Mouse (Mus musculus): ENCODE results near the gene Dus2. TPM values are rescaled to one million over a fixed set of nuclear protein-coding genes. Genes with fewer than 3 reads are reported as not detected.

Dus2 gene
- polyA plus RNA-seq, 1 experiment, result 30.4 TPM

DNA sequence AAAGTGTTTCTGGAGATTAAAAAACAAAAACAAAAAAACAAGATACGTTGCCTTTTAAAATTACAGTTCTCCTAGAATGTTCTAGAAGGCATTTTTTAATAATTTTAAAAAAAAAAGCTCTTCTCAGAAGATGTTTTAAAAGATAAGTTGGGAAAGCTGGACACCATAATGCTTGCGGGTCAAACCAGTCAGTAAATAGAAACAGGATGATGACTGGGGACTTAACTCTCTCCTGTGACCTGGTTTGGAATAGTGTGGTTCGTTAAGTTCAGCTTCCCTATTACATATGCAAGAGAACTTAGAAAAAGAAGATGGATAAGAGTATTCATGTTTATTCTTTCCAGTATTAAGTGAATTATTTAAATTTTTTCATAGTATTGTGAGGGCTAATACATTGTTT is 69.4 kb downstream of the Dus2 start:
- Histone ChIP-seq H3ac (ENCODE audit: control insufficient read depth, insufficient read length) (peak overlapping the region; percentile 26), H3K4me3 (peak overlapping the region; percentile 63), H3K4me2 (ENCODE audit: low read depth) (peak overlapping the region; percentile 77)

DNA sequence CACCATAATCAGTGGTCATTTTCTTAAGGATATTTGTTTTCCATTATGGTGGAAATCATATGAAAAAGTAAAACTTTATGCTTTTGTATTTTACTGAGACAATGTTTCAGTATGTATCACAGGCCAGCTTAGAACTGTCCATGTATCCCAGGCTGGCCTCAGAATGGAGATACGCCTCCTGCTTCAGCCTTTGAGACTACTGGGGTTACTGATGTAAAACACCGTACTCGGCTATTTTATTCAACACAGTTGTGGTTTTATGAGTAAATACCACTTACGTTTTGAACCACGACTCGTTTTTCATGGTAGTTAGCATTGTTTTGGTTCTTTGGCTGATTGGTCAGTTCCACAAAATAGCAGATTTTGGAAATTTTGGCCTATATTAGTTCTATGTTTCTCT is 70.5 kb downstream of the Dus2 start:
- no peak overlapping the region for H3ac ChIP-seq (ENCODE audit: control insufficient read depth, insufficient read length)
- no peaks in the 10 kb centered on the region for H3K27me3 ChIP-seq (ENCODE audit: control insufficient read depth, insufficient read depth, insufficient read length)
- H3K4me2 ChIP-seq (ENCODE audit: low read depth), result peak overlapping the region; percentile 77
- TF ChIP-seq USF1 (IDR thresholded peaks at IDR 0.05; ENCODE audit: low read depth) (no peak), MYOD1 (IDR thresholded peaks at IDR 0.05; ENCODE audit: control insufficient read depth in 1 of 3, insufficient read length in 2 of 3, low read depth in 2 of 3) (no peak), MAX (IDR thresholded peaks at IDR 0.05; ENCODE audit: low read depth) (no peak), CEBPB (IDR thresholded peaks at IDR 0.05; ENCODE audit: insufficient read depth, poor library complexity, severe bottlenecking) (no peak), TCF3 (IDR thresholded peaks at IDR 0.05; ENCODE audit: insufficient read length, low read depth) (no peak), REST (IDR thresholded peaks at IDR 0.05; ENCODE audit: insufficient read depth, insufficient read length) (no peak), SRF (IDR thresholded peaks at IDR 0.05; ENCODE audit: control insufficient read depth, insufficient read length, low read depth) (no peak), POLR2AphosphoS2 (IDR thresholded peaks at IDR 0.05; ENCODE audit: insufficient read length, low read depth) (no peak), TCF12 (IDR thresholded peaks at IDR 0.05; ENCODE audit: insufficient read depth, poor library complexity, severe bottlenecking) (no peak), E2F4 (IDR thresholded peaks at IDR 0.05; ENCODE audit: insufficient read depth) (no peak), POLR2A (IDR thresholded peaks at IDR 0.05; ENCODE audit: insufficient read length, low read depth) (no peak), MYOG (IDR thresholded peaks at IDR 0.05; ENCODE audit: control insufficient read depth in 1 of 3, insufficient read depth in 1 of 3, insufficient read length in 2 of 3, low read depth in 2 of 3) (no peak)
- peak overlapping the region; percentile 63 for H3K4me3 ChIP-seq
- H3K36me3 ChIP-seq (ENCODE audit: control insufficient read depth, insufficient read depth), result no peaks in the 10 kb centered on the region
- peaks cover 69% of the 10 kb centered on the region for H3K79me2 ChIP-seq (ENCODE audit: control insufficient read depth, insufficient read depth)

More for the DNA sequence above, 69.4 kb downstream of the Dus2 start:
- H3K79me2 ChIP-seq (ENCODE audit: control insufficient read depth, insufficient read depth), result peaks cover 58% of the 10 kb centered on the region
- H3K27me3 ChIP-seq (ENCODE audit: control insufficient read depth, insufficient read depth, insufficient read length), result no peaks in the 10 kb centered on the region
- no peak for TF ChIP-seq MYOD1 (IDR thresholded peaks at IDR 0.05; ENCODE audit: control insufficient read depth in 1 of 3, insufficient read length in 2 of 3, low read depth in 2 of 3)
- TF ChIP-seq CEBPB (IDR thresholded peaks at IDR 0.05; ENCODE audit: insufficient read depth, poor library complexity, severe bottlenecking), result no peak
- TF ChIP-seq MYOG (IDR thresholded peaks at IDR 0.05; ENCODE audit: control insufficient read depth in 1 of 3, insufficient read depth in 1 of 3, insufficient read length in 2 of 3, low read depth in 2 of 3), result no peak
- TF ChIP-seq E2F4 (IDR thresholded peaks at IDR 0.05; ENCODE audit: insufficient read depth), result no peak
- TF ChIP-seq USF1 (IDR thresholded peaks at IDR 0.05; ENCODE audit: low read depth), result no peak
- TF ChIP-seq SRF (IDR thresholded peaks at IDR 0.05; ENCODE audit: control insufficient read depth, insufficient read length, low read depth), result no peak
- TF ChIP-seq POLR2AphosphoS2 (IDR thresholded peaks at IDR 0.05; ENCODE audit: insufficient read length, low read depth), result no peak
- no peak for TF ChIP-seq TCF12 (IDR thresholded peaks at IDR 0.05; ENCODE audit: insufficient read depth, poor library complexity, severe bottlenecking)
- no peaks in the 10 kb centered on the region for H3K36me3 ChIP-seq (ENCODE audit: control insufficient read depth, insufficient read depth)

- Histone ChIP-seq H3ac (ENCODE audit: control insufficient read depth, insufficient read length) (no peak overlapping the region), H3K4me3 (no peak overlapping the region), H3K4me2 (ENCODE audit: low read depth) (peak overlapping the region; percentile 1), H3K79me2 (ENCODE audit: control insufficient read depth, insufficient read depth) (peaks cover 83% of the 10 kb centered on the region), H3K27me3 (ENCODE audit: control insufficient read depth, insufficient read depth, insufficient read length) (no peaks in the 10 kb centered on the region), H3K36me3 (ENCODE audit: control insufficient read depth, insufficient read depth) (no peaks in the 10 kb centered on the region)
- no peak for TF ChIP-seq MYOG (IDR thresholded peaks at IDR 0.05; ENCODE audit: control insufficient read depth in 1 of 3, insufficient read depth in 1 of 3, insufficient read length in 2 of 3, low read depth in 2 of 3)
- no peak for TF ChIP-seq POLR2A (IDR thresholded peaks at IDR 0.05; ENCODE audit: insufficient read length, low read depth)
- TF ChIP-seq SRF (IDR thresholded peaks at IDR 0.05; ENCODE audit: control insufficient read depth, insufficient read length, low read depth), result no peak
- no peak for TF ChIP-seq POLR2AphosphoS2 (IDR thresholded peaks at IDR 0.05; ENCODE audit: insufficient read length, low read depth)
- TF ChIP-seq MYOD1 (IDR thresholded peaks at IDR 0.05; ENCODE audit: control insufficient read depth in 1 of 3, insufficient read length in 2 of 3, low read depth in 2 of 3), result no peak
- no peak for TF ChIP-seq MAX (IDR thresholded peaks at IDR 0.05; ENCODE audit: low read depth)
- no peak for TF ChIP-seq E2F4 (IDR thresholded peaks at IDR 0.05; ENCODE audit: insufficient read depth)
- TF ChIP-seq TCF3 (IDR thresholded peaks at IDR 0.05; ENCODE audit: insufficient read length, low read depth), result no peak
- no peak for TF ChIP-seq TCF12 (IDR thresholded peaks at IDR 0.05; ENCODE audit: insufficient read depth, poor library complexity, severe bottlenecking)
- TF ChIP-seq USF1 (IDR thresholded peaks at IDR 0.05; ENCODE audit: low read depth), result no peak
- no peak for TF ChIP-seq CEBPB (IDR thresholded peaks at IDR 0.05; ENCODE audit: insufficient read depth, poor library complexity, severe bottlenecking)
- no peak for TF ChIP-seq REST (IDR thresholded peaks at IDR 0.05; ENCODE audit: insufficient read depth, insufficient read length)
Measured at GRCm38 (mm10) chr8:106063046-106063445, 71.9 kb downstream of the Dus2 start.

- H3K4me3 ChIP-seq, result no peak overlapping the region
Measured at GRCm38 (mm10) chr8:106066721-106067120, 75.6 kb downstream of the Dus2 start.

More at GRCm38 (mm10) chr8:106066721-106067120, 75.6 kb downstream of the Dus2 start:
- H3K79me2 ChIP-seq (ENCODE audit: control insufficient read depth, insufficient read depth), result peaks cover 100% of the 10 kb centered on the region
- no peak overlapping the region for H3K4me2 ChIP-seq (ENCODE audit: low read depth)
- H3ac ChIP-seq (ENCODE audit: control insufficient read depth, insufficient read length), result no peak overlapping the region
- H3K27me3 ChIP-seq (ENCODE audit: control insufficient read depth, insufficient read depth, insufficient read length), result no peaks in the 10 kb centered on the region
- TF ChIP-seq POLR2A (IDR thresholded peaks at IDR 0.05; ENCODE audit: insufficient read length, low read depth) (no peak), MYOD1 (IDR thresholded peaks at IDR 0.05; ENCODE audit: control insufficient read depth in 1 of 3, insufficient read length in 2 of 3, low read depth in 2 of 3) (no peak), POLR2AphosphoS2 (IDR thresholded peaks at IDR 0.05; ENCODE audit: insufficient read length, low read depth) (no peak), TCF3 (IDR thresholded peaks at IDR 0.05; ENCODE audit: insufficient read length, low read depth) (no peak), SRF (IDR thresholded peaks at IDR 0.05; ENCODE audit: control insufficient read depth, insufficient read length, low read depth) (no peak), MYOG (IDR thresholded peaks at IDR 0.05; ENCODE audit: control insufficient read depth in 1 of 3, insufficient read depth in 1 of 3, insufficient read length in 2 of 3, low read depth in 2 of 3) (no peak), MAX (IDR thresholded peaks at IDR 0.05; ENCODE audit: low read depth) (no peak), USF1 (IDR thresholded peaks at IDR 0.05; ENCODE audit: low read depth) (no peak)
- no peaks in the 10 kb centered on the region for H3K36me3 ChIP-seq (ENCODE audit: control insufficient read depth, insufficient read depth)

All from myocyte (in vitro differentiated cells).